Mouse (Mus musculus): Measurements from ENCODE around the gene Mrps14. TPM values are rescaled to one million over a fixed set of nuclear protein-coding genes. Genes with fewer than 3 reads are reported as not detected.
A peak's percentile ranks its signal among the peaks of the same experiment; 100 is the strongest.

Mrps14 gene
- total RNA-seq, 1 experiment from 2014 or later: 135 TPM

GRCm38 (mm10) chr1:160251388-160252007, 56.5 kb downstream of the Mrps14 start:
- 0 out of 4 replicates have a peak, but pooled peaks of 1 of the 2 experiments have one; percentile 9 for ATAC-seq (replicated peaks in 1 of 2; ENCODE audit: insufficient read depth in 1 of 2, low FRiP score in 2 of 2, low TSS enrichment in 1 of 2, low read depth in 1 of 2, poor library complexity in 2 of 2, severe bottlenecking in 2 of 2)

Other genes starting within 250 kb of the Mrps14 start
- gene 4930523C07Rik, start 150.8 kb upstream of the Mrps14 start, total RNA-seq (2017): 23.5 and 34.6 TPM in 2 replicates
- gene Tnn, start 41.6 kb upstream of the Mrps14 start, total RNA-seq (2017): not detected in 2 replicates
- gene Cacybp, start 17.7 kb downstream of the Mrps14 start, total RNA-seq (2017): 170 and 204 TPM in 2 replicates

All from hematopoietic stem cell, adult 5-6 weeks (primary cell).